Comparison of ENCODE assay signal across 9 mouse cellular contexts in the genomic region with DNA sequence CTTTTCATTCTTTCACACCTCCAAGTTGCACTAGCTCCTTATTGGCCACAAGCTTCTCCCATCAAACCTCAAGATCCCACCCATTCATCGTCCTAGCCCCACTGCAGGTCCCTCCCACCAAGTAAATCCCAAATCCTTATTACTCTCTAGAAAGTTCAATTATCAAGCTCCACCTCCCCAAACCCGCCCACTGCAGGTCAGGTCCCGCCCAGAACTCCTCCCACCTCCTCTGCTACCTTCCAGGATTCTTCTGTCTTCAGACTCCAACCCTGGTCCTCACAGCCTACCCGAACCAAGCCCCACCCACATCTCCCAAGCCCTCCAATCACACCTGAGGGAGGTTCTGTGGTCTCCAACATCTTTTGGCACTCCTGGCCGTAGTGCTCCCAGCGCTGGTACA. TPM values are rescaled to one million over a fixed set of nuclear protein-coding genes. Genes with fewer than 3 reads are reported as not detected.
DNase-seq lines count a peak whose midpoint lies in the region; ATAC-seq lines count a peak whose summit lies in the region.
"Had no signal": no experiment of that assay in that cellular context is flagged by ENCODE, and none has a peak within 500 bp of the region (broad histone marks: within the 10 kb centered on the region; RNA-seq: fewer than 3 reads in every experiment).

No protein-coding gene starts in this region.

- H3K4me1 ChIP-seq in heart, embryonic 10.5 days, result peaks cover 51% of the 10 kb centered on the region
- peaks cover 18% of the 10 kb centered on the region for H3K4me1 ChIP-seq in embryonic facial prominence, embryonic 14.5 days (ENCODE audit: control insufficient read depth, insufficient read depth, low read length)
- H3K4me1 ChIP-seq in midbrain, embryonic 14.5 days (ENCODE audit: control insufficient read depth, insufficient read depth, low read length), result peaks cover 18% of the 10 kb centered on the region

- H3K27ac ChIP-seq in heart, embryonic 10.5 days, result peak overlapping the region; percentile 31; the same call in 1 of the 2 replicates
- no peak overlapping the region for H3K27ac ChIP-seq in embryonic facial prominence, embryonic 14.5 days (replicated peaks; ENCODE audit: low read depth, low read length)
- H3K27ac ChIP-seq in midbrain, embryonic 14.5 days (replicated peaks; ENCODE audit: low read depth, low read length), result no peak overlapping the region
- H3K27ac ChIP-seq: macrophage had no signal

- peaks cover 2% of the 10 kb centered on the region; the same call in 1 of the 2 replicates for H3K36me3 ChIP-seq in heart, embryonic 10.5 days
- no peaks in the 10 kb centered on the region for H3K36me3 ChIP-seq in embryonic facial prominence, embryonic 14.5 days (ENCODE audit: control insufficient read depth, insufficient read depth, low read length)
- H3K36me3 ChIP-seq in midbrain, embryonic 14.5 days (ENCODE audit: control insufficient read depth, insufficient read depth, low read length), result no peaks in the 10 kb centered on the region

- H3K9ac ChIP-seq in embryonic facial prominence, embryonic 14.5 days (ENCODE audit: low read depth, low read length), result 0 out of 2 replicates have a peak overlapping the region, but pooled peaks have one; percentile 6
- no peak overlapping the region for H3K9ac ChIP-seq in midbrain, embryonic 14.5 days (replicated peaks; ENCODE audit: low read length)

- no peaks in the 10 kb centered on the region for H3K9me3 ChIP-seq in heart, embryonic 10.5 days
- H3K9me3 ChIP-seq in embryonic facial prominence, embryonic 14.5 days (ENCODE audit: control insufficient read depth, low read length), result no peaks in the 10 kb centered on the region
- no peaks in the 10 kb centered on the region for H3K9me3 ChIP-seq in midbrain, embryonic 14.5 days (ENCODE audit: control insufficient read depth, low read length)

- peaks cover 46% of the 10 kb centered on the region for H3K27me3 ChIP-seq in heart, embryonic 10.5 days (ENCODE audit: insufficient read depth, poor library complexity, severe bottlenecking)
- H3K27me3 ChIP-seq in embryonic facial prominence, embryonic 14.5 days (replicated peaks; ENCODE audit: control insufficient read depth, insufficient read depth, low read length), result peaks cover 25% of the 10 kb centered on the region
- peaks cover 15% of the 10 kb centered on the region for H3K27me3 ChIP-seq in midbrain, embryonic 14.5 days (ENCODE audit: control insufficient read depth, insufficient read depth, low read length)

- peak overlapping the region; percentile 40 for H3K4me3 ChIP-seq in heart, embryonic 10.5 days
- no peak overlapping the region for H3K4me3 ChIP-seq in embryonic facial prominence, embryonic 14.5 days (ENCODE audit: low read depth, low read length)
- H3K4me3 ChIP-seq in midbrain, embryonic 14.5 days (replicated peaks; ENCODE audit: low read depth, low read length), result no peak overlapping the region

- ATAC-seq in embryonic facial prominence, embryonic 14.5 days (ENCODE audit: low read depth), result peak; percentile 77
- ATAC-seq in midbrain, embryonic 14.5 days (ENCODE audit: low FRiP score, low TSS enrichment), result no peak
- ATAC-seq in inflammation-experienced regulatory T-cells, adult 6 months, result no peak

- WGBS in heart, embryonic 10.5 days, result 2% methylated on average over 6 of the region's 6 CpGs
- WGBS in embryonic facial prominence, embryonic 14.5 days, result 2% methylated on average over 6 of the region's 6 CpGs
- 2% methylated on average over 6 of the region's 6 CpGs for WGBS in midbrain, embryonic 14.5 days

- peak; percentile 80 for DNase-seq in heart, embryonic 10.5 days (ENCODE audit: low spot score)
- DNase-seq in heart, adult 9 months (ENCODE audit: low spot score in 2 of 2), result no peak
- peak; percentile 69 for DNase-seq in embryonic facial prominence, embryonic 14.5 days (ENCODE audit: low spot score)
- peak; percentile 62 for DNase-seq in kidney, postnatal 10 days
- no peak for DNase-seq in midbrain, embryonic 14.5 days
- DNase-seq in layer of hippocampus, adult 8-10 months (ENCODE audit: low spot score in 2 of 2), result no peak
- DNase-seq in cerebellum, adult 11 months, result no peak

- H3K4me2 ChIP-seq in embryonic facial prominence, embryonic 14.5 days (ENCODE audit: low read depth, low read length), result peak overlapping the region; percentile 38
- H3K4me2 ChIP-seq in midbrain, embryonic 14.5 days (ENCODE audit: low read length), result peak overlapping the region; percentile 29; the same call in 1 of the 2 replicates

RNA-seq across cellular contexts. Expression of a gene that starts 1.7 kb away (rescaled TPM):
- 9.7 and 12.8 TPM in 2 replicates for polyA plus RNA-seq in heart, embryonic 10.5 days (2016; fragmentation: Nextera tagmentation; extraction: Ambion mirVana)
- 0.37 and 0.60 TPM in 2 replicates for polyA plus RNA-seq in embryonic facial prominence, embryonic 14.5 days (2014; fragmentation: Nextera tagmentation; extraction: Ambion mirVana)
- polyA plus RNA-seq in midbrain, embryonic 14.5 days (2014; fragmentation: Nextera tagmentation; extraction: Ambion mirVana), result 2.6 and 3.1 TPM in 2 replicates
- total RNA-seq in layer of hippocampus, adult 8-10 months (2022), result 1 to 10 TPM; 1.0 to 1.5 (median 1.2) TPM
- not detected for polyA plus RNA-seq in inflammation-experienced regulatory T-cells, adult 6 months (2017; shearing (Covaris generic))
- polyA plus RNA-seq: macrophage had no signal

RNA-seq across cellular contexts. Expression of a gene that starts 12.0 kb away (rescaled TPM):
- polyA plus RNA-seq in heart, embryonic 10.5 days (2016; fragmentation: Nextera tagmentation; extraction: Ambion mirVana), result 12.2 and 14.2 TPM in 2 replicates
- polyA plus RNA-seq in embryonic facial prominence, embryonic 14.5 days (2014; fragmentation: Nextera tagmentation; extraction: Ambion mirVana), result 3.6 and 4.2 TPM in 2 replicates
- polyA plus RNA-seq in midbrain, embryonic 14.5 days (2014; fragmentation: Nextera tagmentation; extraction: Ambion mirVana), result 2.6 and 9.3 TPM in 2 replicates
- 100 to 1,000 TPM; 156 to 198 (median 171) TPM for total RNA-seq in layer of hippocampus, adult 8-10 months (2022)
- polyA plus RNA-seq in inflammation-experienced regulatory T-cells, adult 6 months (2017; shearing (Covaris generic)), result 10 to 100 TPM; 10.2 to 16.5 (median 16.5) TPM

RNA-seq across cellular contexts. Expression of a gene that starts 14.7 kb away (rescaled TPM):
- polyA plus RNA-seq in heart, embryonic 10.5 days (2016; fragmentation: Nextera tagmentation; extraction: Ambion mirVana), result 132 and 142 TPM in 2 replicates
- 130 and 131 TPM in 2 replicates for polyA plus RNA-seq in embryonic facial prominence, embryonic 14.5 days (2014; fragmentation: Nextera tagmentation; extraction: Ambion mirVana)
- 112 and 130 TPM in 2 replicates for polyA plus RNA-seq in midbrain, embryonic 14.5 days (2014; fragmentation: Nextera tagmentation; extraction: Ambion mirVana)
- total RNA-seq in layer of hippocampus, adult 8-10 months (2022), result 10 to 100 TPM; 75.6 to 82.3 (median 78.2) TPM
- polyA plus RNA-seq in inflammation-experienced regulatory T-cells, adult 6 months (2017; shearing (Covaris generic)), result 10 to 100 TPM; 73.5 to 94.3 (median 75.9) TPM

RNA-seq across cellular contexts. Expression of a gene that starts 15.1 kb away (rescaled TPM):
- 10.8 and 12.1 TPM in 2 replicates for polyA plus RNA-seq in heart, embryonic 10.5 days (2016; fragmentation: Nextera tagmentation; extraction: Ambion mirVana)
- 11.1 and 13.2 TPM in 2 replicates for polyA plus RNA-seq in embryonic facial prominence, embryonic 14.5 days (2014; fragmentation: Nextera tagmentation; extraction: Ambion mirVana)
- 18.5 and 20.0 TPM in 2 replicates for polyA plus RNA-seq in midbrain, embryonic 14.5 days (2014; fragmentation: Nextera tagmentation; extraction: Ambion mirVana)
- total RNA-seq in layer of hippocampus, adult 8-10 months (2022), result 10 to 100 TPM; 18.6 to 20.9 (median 20.4) TPM
- polyA plus RNA-seq in inflammation-experienced regulatory T-cells, adult 6 months (2017; shearing (Covaris generic)), result 10 to 100 TPM in 1 of 3 experiments, 1 to 10 TPM in 2; 7.7 to 10.0 (median 8.5) TPM

RNA-seq across cellular contexts. Expression of a gene that starts 44.5 kb away (rescaled TPM):
- polyA plus RNA-seq in heart, embryonic 10.5 days (2016; fragmentation: Nextera tagmentation; extraction: Ambion mirVana), result 12.2 and 13.1 TPM in 2 replicates
- 9.1 and 9.2 TPM in 2 replicates for polyA plus RNA-seq in embryonic facial prominence, embryonic 14.5 days (2014; fragmentation: Nextera tagmentation; extraction: Ambion mirVana)
- polyA plus RNA-seq in midbrain, embryonic 14.5 days (2014; fragmentation: Nextera tagmentation; extraction: Ambion mirVana), result 11.3 and 13.8 TPM in 2 replicates
- 10 to 100 TPM; 13.3 to 15.1 (median 14.4) TPM for total RNA-seq in layer of hippocampus, adult 8-10 months (2022)
- 10 to 100 TPM; 18.3 to 20.6 (median 20.0) TPM for polyA plus RNA-seq in inflammation-experienced regulatory T-cells, adult 6 months (2017; shearing (Covaris generic))

Comparison
In these comparisons a context has a peak if more than half of its experiments do, and no peak if none do; other contexts are left out.
1. DNase-seq: peak in heart, embryonic 10.5 days (single experiment), embryonic facial prominence, embryonic 14.5 days (single experiment) and kidney, postnatal 10 days (single experiment); none in heart, adult 9 months (0 of 2), midbrain, embryonic 14.5 days (single experiment), layer of hippocampus, adult 8-10 months (0 of 2) and cerebellum, adult 11 months (single experiment).